Mouse (Mus musculus): Measurements from ENCODE around the gene Abhd14b. TPM values are rescaled to one million over a fixed set of nuclear protein-coding genes. Genes with fewer than 3 reads are reported as not detected.

Gene Abhd14b
- total and polyA plus RNA-seq, 2 experiments from 2014 or later = 16.8 to 20.6 TPM

DNA sequence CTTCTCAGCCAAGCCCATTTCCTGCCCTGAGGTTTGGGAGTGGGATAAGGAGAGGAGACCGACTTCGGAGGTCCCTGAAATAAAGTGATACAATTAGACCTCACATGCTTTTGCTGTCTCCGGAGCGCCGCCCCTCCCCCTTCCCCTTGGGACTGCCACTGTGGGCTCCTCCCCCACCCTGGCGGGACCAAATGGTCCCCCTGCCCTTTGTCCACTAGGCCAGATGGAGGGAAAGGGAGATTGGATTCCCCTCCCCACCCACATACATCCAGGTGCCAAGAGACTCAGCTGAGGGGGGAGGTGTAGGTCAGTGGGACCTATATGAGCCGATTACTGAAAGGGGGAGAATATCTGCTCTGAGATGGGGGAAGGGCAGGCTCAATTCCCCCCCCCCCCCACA is 5.6 kb downstream of the Abhd14b start:
- Histone ChIP-seq H3K9me3 (ENCODE audit: low read length) (no peaks in the 10 kb centered on the region), H3K9ac (replicated peaks; ENCODE audit: low read length) (peak overlapping the region; percentile 85; the same call in 1 of the 2 replicates), H3K36me3 (ENCODE audit: insufficient read depth, low read length) (no peaks in the 10 kb centered on the region), H3K4me1 (ENCODE audit: insufficient read depth, low read length) (peaks cover 34% of the 10 kb centered on the region), H3K4me2 (ENCODE audit: low read depth, low read length) (peak overlapping the region; percentile 92), H3K27ac (peak overlapping the region; percentile 94), H3K4me3 (ENCODE audit: low read length) (peak overlapping the region; percentile 70), H3K27me3 (ENCODE audit: insufficient read depth, low read length) (no peaks in the 10 kb centered on the region)
- TF ChIP-seq CTCF (IDR thresholded peaks at IDR 0.05; ENCODE audit: low read depth) = no peak
- 0% methylated on average over 7 of the region's 7 CpGs for WGBS
- DNase-seq (ENCODE audit: low spot score) (peak; percentile 55), ATAC-seq (peak; percentile 0; the same call in 1 of the 2 replicates)

DNA sequence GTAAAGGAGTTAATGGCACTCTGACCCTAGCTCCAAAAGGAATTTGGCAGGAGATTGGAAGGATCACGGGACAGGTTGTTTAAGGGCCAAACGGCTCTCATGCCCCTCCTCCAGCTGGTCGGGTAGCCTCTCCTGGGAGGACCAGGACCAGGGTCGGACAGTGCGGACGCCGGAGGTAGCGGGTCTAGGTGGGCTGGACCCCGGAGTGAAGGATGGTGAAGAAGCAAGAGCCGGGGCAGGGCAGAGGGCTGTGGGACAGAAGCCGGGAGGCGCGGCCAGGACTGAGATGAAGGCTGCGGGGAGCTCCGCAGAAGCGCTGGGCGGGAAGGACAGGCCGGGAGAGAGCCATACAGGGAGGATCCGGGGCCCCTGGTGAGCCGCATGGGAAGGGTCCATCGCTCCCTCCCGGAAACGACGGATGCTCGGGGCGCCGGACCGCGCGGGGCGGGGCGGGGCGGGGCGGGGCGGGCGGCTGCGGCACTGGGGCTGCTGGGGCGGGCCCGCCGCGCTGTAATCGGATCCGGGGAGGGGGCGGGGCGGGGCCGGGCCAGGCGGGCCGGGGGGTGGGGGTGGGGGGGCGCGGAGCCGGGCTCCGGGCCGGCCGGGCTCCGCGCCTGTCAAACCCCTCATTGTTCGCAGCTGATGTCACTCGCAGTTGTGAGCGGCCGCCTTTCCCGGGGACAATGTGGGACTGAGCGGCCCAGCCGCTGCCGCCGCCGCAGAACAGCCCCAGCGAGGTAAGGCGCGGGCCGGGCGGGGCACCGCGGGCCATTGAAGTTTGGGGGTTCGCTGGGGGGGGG is 6.2 kb downstream of the Abhd14b start, which contains the start of gene Pcbp4:
Gene Pcbp4, plus strand, starts transcription at position 21 of the 800 bp plus-strand sequence.
- no peaks in the 10 kb centered on the region for H3K27me3 ChIP-seq (ENCODE audit: insufficient read depth, low read length)
- peak within 1 kb of the TSS; percentile 94 for H3K27ac ChIP-seq
- peak within 1 kb of the TSS; percentile 85 for H3K9ac ChIP-seq (replicated peaks; ENCODE audit: low read length)
- H3K4me2 ChIP-seq (ENCODE audit: low read depth, low read length) = peak within 1 kb of the TSS; percentile 92
- no peaks in the 10 kb centered on the region for H3K36me3 ChIP-seq (ENCODE audit: insufficient read depth, low read length)
- DNase-seq (ENCODE audit: low spot score) (peak; percentile 73), ATAC-seq (peak; percentile 74)
- WGBS = 1% methylated on average over 45 of the region's 74 CpGs
- peak within 1 kb of the TSS; percentile 70 for H3K4me3 ChIP-seq (ENCODE audit: low read length)
- no peaks in the 10 kb centered on the region for H3K9me3 ChIP-seq (ENCODE audit: low read length)
- TF ChIP-seq CTCF (IDR thresholded peaks at IDR 0.05; ENCODE audit: low read depth) = no peak
- peaks cover 35% of the 10 kb centered on the region for H3K4me1 ChIP-seq (ENCODE audit: insufficient read depth, low read length)

DNA sequence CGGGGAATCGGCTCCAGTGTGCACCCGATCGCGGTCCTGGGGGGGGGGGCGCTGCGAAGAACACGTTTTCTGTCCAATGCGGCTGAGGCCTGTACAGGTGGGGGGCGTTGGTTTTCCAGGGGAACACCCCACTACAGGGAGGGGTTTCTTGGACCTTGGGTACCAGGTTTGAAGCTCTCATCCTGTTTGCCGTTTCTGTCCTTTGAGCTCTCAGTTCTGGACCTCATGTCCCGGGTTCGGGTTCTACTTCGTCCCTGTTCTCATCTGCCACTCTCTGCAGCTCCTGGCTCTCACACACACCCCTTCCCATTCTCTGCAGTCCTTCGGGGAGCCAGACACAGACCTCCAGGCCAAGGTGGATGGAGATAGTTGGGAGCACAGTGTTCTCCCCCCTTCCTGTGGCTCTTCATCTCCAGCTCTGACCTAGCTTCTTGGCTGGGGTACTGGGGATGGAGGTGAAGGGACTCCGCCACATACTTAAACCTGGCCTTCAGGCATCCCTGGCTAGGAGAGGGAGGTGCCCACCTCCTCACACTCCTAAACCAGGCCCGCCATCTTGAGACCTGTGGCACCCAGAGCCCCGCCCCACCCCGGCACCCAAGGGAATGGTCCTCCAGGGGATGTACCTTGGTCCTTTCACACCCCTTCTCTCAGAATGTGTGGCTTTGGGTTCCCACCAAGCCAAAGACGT is 7.0 kb downstream of the Abhd14b start:
- H3K4me3 ChIP-seq (ENCODE audit: low read length) = peak overlapping the region; percentile 70
- DNase-seq (ENCODE audit: low spot score) (peak; percentile 60), ATAC-seq (peak; percentile 4; the same call in 1 of the 2 replicates)
- peak overlapping the region; percentile 94 for H3K27ac ChIP-seq
- peaks cover 35% of the 10 kb centered on the region for H3K4me1 ChIP-seq (ENCODE audit: insufficient read depth, low read length)
- WGBS = 4% methylated on average over 14 of the region's 20 CpGs
- no peaks in the 10 kb centered on the region for H3K36me3 ChIP-seq (ENCODE audit: insufficient read depth, low read length)
- no peaks in the 10 kb centered on the region for H3K9me3 ChIP-seq (ENCODE audit: low read length)
- no peak for TF ChIP-seq CTCF (IDR thresholded peaks at IDR 0.05; ENCODE audit: low read depth)
- H3K27me3 ChIP-seq (ENCODE audit: insufficient read depth, low read length) = no peaks in the 10 kb centered on the region
- peak overlapping the region; percentile 85 for H3K9ac ChIP-seq (replicated peaks; ENCODE audit: low read length)
- peak overlapping the region; percentile 92 for H3K4me2 ChIP-seq (ENCODE audit: low read depth, low read length)

DNA sequence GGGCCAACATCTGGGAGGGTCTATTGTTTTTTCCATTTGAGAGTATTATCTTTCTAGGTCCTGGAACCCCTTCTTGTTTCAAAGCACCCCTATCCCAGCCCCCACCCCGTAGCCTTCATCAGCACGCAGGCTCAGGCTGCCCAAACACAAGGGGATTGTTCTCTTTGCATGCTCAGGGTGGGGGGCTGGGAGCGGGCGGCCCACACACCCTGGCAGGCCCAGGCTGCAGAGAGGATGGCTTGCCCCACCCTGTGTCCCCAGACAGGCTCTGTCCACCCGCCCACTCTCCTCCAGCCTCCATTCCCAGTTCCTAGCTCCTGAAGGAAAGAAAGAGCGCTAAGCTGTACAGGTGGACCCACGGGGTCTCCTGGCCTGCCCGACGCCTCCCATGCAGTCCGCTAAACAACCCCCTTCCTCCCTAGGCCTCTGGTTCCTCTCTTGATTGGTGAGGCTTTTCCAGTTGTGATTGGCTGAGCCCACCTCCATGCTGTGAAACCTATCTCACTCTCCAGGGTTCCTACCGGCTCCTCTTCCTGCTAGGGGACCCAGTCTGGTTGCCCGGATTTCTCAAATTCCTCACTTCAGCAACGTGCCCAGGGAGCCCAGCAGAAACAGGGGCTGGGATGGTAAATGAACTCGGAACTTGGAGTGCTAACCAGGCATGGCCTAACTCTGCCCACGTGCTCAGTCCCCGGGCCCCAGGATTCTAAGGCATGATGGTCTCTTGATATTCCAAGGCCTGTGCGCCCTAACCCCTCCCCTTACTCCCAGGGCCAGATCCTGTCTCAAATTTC is 7.8 kb downstream of the Abhd14b start:
- Histone ChIP-seq H3K4me2 (ENCODE audit: low read depth, low read length) (peak overlapping the region; percentile 92), H3K4me3 (ENCODE audit: low read length) (peak overlapping the region; percentile 70), H3K27me3 (ENCODE audit: insufficient read depth, low read length) (no peaks in the 10 kb centered on the region), H3K9me3 (ENCODE audit: low read length) (no peaks in the 10 kb centered on the region), H3K9ac (replicated peaks; ENCODE audit: low read length) (peak overlapping the region; percentile 85), H3K4me1 (ENCODE audit: insufficient read depth, low read length) (peaks cover 35% of the 10 kb centered on the region), H3K36me3 (ENCODE audit: insufficient read depth, low read length) (peaks cover 2% of the 10 kb centered on the region), H3K27ac (peak overlapping the region; percentile 94)
- ATAC-seq (peak; percentile 29), DNase-seq (ENCODE audit: low spot score) (peak; percentile 72)
- TF ChIP-seq CTCF (IDR thresholded peaks at IDR 0.05; ENCODE audit: low read depth) = no peak
- WGBS = 4% methylated on average over 17 of the region's 17 CpGs

DNA sequence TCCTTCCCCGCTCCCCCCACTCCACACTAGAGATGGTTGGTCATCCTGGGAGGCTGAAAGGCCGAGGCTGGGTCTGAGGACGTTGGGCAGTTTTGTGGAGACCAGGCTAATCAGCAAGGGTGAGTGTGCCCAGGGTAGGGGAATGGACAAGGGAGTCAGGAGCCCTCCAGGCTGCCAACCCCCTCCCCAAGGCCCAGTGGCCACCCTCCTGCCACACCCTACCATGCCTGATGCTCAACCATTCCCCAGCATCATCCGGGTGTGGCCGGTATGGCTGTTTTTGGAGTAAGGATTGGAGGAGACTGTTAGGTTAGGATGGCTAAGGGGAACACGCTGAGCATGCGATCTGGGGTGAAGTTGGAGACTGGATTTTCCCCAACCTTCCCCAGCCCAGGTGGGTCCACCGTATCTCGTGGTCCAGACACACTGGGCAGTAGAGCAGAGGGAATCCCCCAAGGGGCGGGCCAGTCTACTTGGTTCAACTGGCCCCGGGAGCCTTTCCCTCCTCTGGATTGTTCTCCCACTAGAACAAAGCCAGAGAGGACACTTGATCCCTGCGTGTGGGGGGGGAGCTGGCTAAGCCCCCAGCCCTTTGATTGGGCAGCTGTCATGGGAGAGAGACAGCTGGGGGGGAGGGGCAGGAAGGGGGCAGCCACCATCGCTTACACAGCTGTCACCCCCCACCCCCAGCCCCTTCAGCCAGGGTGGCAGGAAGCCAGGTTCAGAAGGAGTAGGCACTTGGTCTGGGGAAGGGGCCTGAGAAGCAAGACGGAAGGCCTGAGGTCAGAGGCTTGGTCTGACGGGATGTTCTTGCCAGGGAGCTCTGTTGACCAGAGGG is 9.3 kb downstream of the Abhd14b start:
- peak overlapping the region; percentile 65 for H3K27ac ChIP-seq
- no peaks in the 10 kb centered on the region for H3K27me3 ChIP-seq (ENCODE audit: insufficient read depth, low read length)
- no peak for TF ChIP-seq CTCF (IDR thresholded peaks at IDR 0.05; ENCODE audit: low read depth)
- H3K36me3 ChIP-seq (ENCODE audit: insufficient read depth, low read length) = peaks cover 4% of the 10 kb centered on the region
- no peaks in the 10 kb centered on the region for H3K9me3 ChIP-seq (ENCODE audit: low read length)
- H3K4me3 ChIP-seq (ENCODE audit: low read length) = peak overlapping the region; percentile 11
- ATAC-seq (peak; percentile 15), DNase-seq (ENCODE audit: low spot score) (peak; percentile 78)
- peaks cover 35% of the 10 kb centered on the region for H3K4me1 ChIP-seq (ENCODE audit: insufficient read depth, low read length)
- H3K4me2 ChIP-seq (ENCODE audit: low read depth, low read length) = peak overlapping the region; percentile 92
- peak overlapping the region; percentile 42 for H3K9ac ChIP-seq (replicated peaks; ENCODE audit: low read length)
- 23% methylated on average over 15 of the region's 15 CpGs for WGBS
